Mouse (Mus musculus) forebrain, postnatal 0 days (tissue): ENCODE measurements around the gene Plce1. TPM values are rescaled to one million over a fixed set of nuclear protein-coding genes. Genes with fewer than 3 reads are reported as not detected.
A peak's percentile ranks its signal among the peaks of the same experiment; 100 is the strongest.

Source experiments
- ATAC-seq: fragments of 200-750 bp; cut with Nextera tagmentation; 2 replicates; pipeline ENCODE4 v1.8.0; 2017; ENCODE audit warnings: mild to moderate bottlenecking, moderate library complexity
- DNase-seq: peaks from one replicate; pipeline ENCODE4 v3.0.0-alpha.2; 2015
- H3K27ac ChIP-seq: fragments of 300-500 bp; sonication (generic); 2 replicates; pipeline ENCODE4 v1.5.1; 2014; ENCODE audit warnings: low read depth, mild to moderate bottlenecking, antibody characterized with exemption, low read length, moderate library complexity, mixed read lengths
- H3K27me3 ChIP-seq: fragments of 300-500 bp; sonication (generic); 2 replicates; pipeline ENCODE4 v1.6.1; 2014; ENCODE audit warnings: mild to moderate bottlenecking, low read length, mixed read lengths; ENCODE audit not compliant: insufficient read depth
- H3K36me3 ChIP-seq: fragments of 300-500 bp; sonication (generic); 2 replicates; pipeline ENCODE4 v1.6.1; 2014; ENCODE audit warnings: mild to moderate bottlenecking, moderate library complexity; ENCODE audit not compliant: insufficient read depth
- H3K4me1 ChIP-seq: fragments of 300-500 bp; sonication (generic); 2 replicates; pipeline ENCODE4 v1.6.1; 2014; ENCODE audit warnings: antibody characterized with exemption; ENCODE audit not compliant: insufficient read depth
- H3K4me2 ChIP-seq: fragments of 300-500 bp; sonication (generic); 2 replicates; pipeline ENCODE4 v1.6.1; 2014; ENCODE audit warnings: low read depth, mild to moderate bottlenecking, moderate library complexity
- H3K4me3 ChIP-seq: fragments of 300-500 bp; sonication (generic); 2 replicates; pipeline ENCODE4 v1.5.1; 2014; ENCODE audit warnings: low read depth, low read length, mixed read lengths
- H3K9ac ChIP-seq: fragments of 300-500 bp; sonication (generic); 2 replicates; pipeline ENCODE4 v1.6.1; 2014; ENCODE audit warnings: mild to moderate bottlenecking
- H3K9me3 ChIP-seq: fragments of 300-500 bp; sonication (generic); 2 replicates; pipeline ENCODE4 v1.6.1; 2016; ENCODE audit warnings: low read length
- CTCF ChIP-seq: sonication (generic); IDR thresholded peaks from 2 replicates; pipeline ENCODE4 v1.5.1; 2016; ENCODE audit warnings: antibody characterized with exemption, control low read depth, low read depth
- WGBS: fragments of 180-500 bp; shearing (Covaris S2); extraction: QIAGEN DNeasy Blood & Tissue Kit; methylation state at CpG from one replicate; pipeline ENCODE4 v1.1.7; 2014; 5-methylcytosine and 5-hydroxymethylcytosine counted together
- polyA plus RNA-seq: library from polyadenylated mRNA; unstranded; fragments of >200 nt; fragmentation: Nextera tagmentation; extraction: Ambion mirVana; gene quantifications from 2 replicates; pipeline ENCODE4 v1.2.1, GENCODE M21; 2015
- total RNA-seq: library from RNA; depleted of rRNA; stranded (reverse); fragments of >200 nt; gene quantifications from 2 replicates; pipeline ENCODE4 v1.2.3, GENCODE M21; 2014

The Plce1 gene
- total and polyA plus RNA-seq, 2 experiments from 2014 or later = 2.8 to 11.1 TPM

DNA sequence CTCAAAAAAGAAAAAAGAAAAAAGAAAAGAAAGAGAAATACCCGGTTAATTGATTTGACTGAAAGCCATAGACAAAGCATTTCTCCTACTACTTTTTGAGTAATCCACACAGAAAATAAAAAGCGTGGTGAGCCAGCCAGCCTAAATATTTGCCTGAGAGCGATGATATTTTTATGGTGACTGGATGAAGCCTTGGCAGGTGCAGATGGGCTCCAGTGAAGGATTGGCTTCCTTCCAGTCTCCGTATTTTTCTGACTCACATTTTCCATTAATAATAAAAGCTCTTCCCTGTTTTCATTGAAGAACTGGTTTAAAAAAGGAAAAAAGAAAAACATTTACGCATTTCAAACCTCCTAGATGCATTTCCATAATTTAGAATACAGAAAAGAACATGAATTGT, 243.1 kb downstream of the Plce1 start:
- DNase-seq = peak; percentile 20

GRCm38 (mm10) chr19:38728842-38729241, 247.9 kb downstream of the Plce1 start:
- no peaks in the 10 kb centered on the region for H3K27me3 ChIP-seq
- H3K9me3 ChIP-seq = no peaks in the 10 kb centered on the region
- no peak for TF ChIP-seq CTCF
- H3K4me3 ChIP-seq = no peak overlapping the region
- no peak overlapping the region for H3K4me2 ChIP-seq
- H3K9ac ChIP-seq = no peak overlapping the region
- no peaks in the 10 kb centered on the region for H3K36me3 ChIP-seq
- no peak for DNase-seq
- 57% methylated on average over 6 of the region's 6 CpGs for WGBS
- H3K27ac ChIP-seq = no peak overlapping the region
- no peaks in the 10 kb centered on the region for H3K4me1 ChIP-seq
- peak; percentile 29; the same call in 1 of the 2 replicates for ATAC-seq

More for the DNA sequence above, 243.1 kb downstream of the Plce1 start:
- H3K4me3 ChIP-seq = no peak overlapping the region
- 0 out of 2 replicates have a peak overlapping the region, but pooled peaks have one; percentile 21 for H3K27ac ChIP-seq
- ATAC-seq = no peak
- 19% methylated on average over 5 of the region's 5 CpGs for WGBS
- no peaks in the 10 kb centered on the region for H3K4me1 ChIP-seq
- H3K9ac ChIP-seq = no peak overlapping the region
- no peaks in the 10 kb centered on the region for H3K9me3 ChIP-seq
- H3K27me3 ChIP-seq = no peaks in the 10 kb centered on the region
- TF ChIP-seq CTCF = no peak
- H3K4me2 ChIP-seq = no peak overlapping the region
- H3K36me3 ChIP-seq = no peaks in the 10 kb centered on the region

DNA sequence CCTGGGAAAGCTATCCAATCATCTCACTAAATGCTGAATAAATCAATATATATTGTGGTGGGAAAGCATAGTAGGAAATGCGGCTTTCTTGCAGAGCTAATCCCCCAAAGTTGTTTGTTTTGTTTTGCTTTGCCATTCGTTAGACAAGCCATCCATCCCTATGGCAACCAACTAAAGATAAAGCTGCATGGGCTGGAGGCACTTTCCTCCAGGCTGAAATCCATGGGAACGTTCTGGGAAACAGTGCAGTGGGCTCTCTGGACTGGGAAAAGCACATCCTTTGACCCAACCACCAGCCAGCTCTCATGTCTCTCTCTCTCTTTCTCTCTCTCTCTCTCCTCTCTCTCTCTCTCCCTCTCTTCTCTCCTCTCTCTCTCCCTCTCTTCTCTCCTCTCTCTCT, 248.4 kb downstream of the Plce1 start:
- no peak for TF ChIP-seq CTCF
- H3K27ac ChIP-seq = no peak overlapping the region
- H3K4me1 ChIP-seq = no peaks in the 10 kb centered on the region
- 7% methylated on average over 3 of the region's 3 CpGs for WGBS
- H3K4me2 ChIP-seq = no peak overlapping the region
- DNase-seq (peak; percentile 36), ATAC-seq (peak; percentile 89)
- H3K36me3 ChIP-seq = no peaks in the 10 kb centered on the region
- H3K9ac ChIP-seq = no peak overlapping the region
- no peak overlapping the region for H3K4me3 ChIP-seq
- no peaks in the 10 kb centered on the region for H3K9me3 ChIP-seq
- no peaks in the 10 kb centered on the region for H3K27me3 ChIP-seq

- Histone ChIP-seq H3K27ac (no peak overlapping the region), H3K9me3 (no peaks in the 10 kb centered on the region), H3K27me3 (no peaks in the 10 kb centered on the region), H3K4me2 (no peak overlapping the region), H3K4me3 (no peak overlapping the region), H3K36me3 (no peaks in the 10 kb centered on the region), H3K9ac (no peak overlapping the region), H3K4me1 (no peaks in the 10 kb centered on the region)
- no peak for ATAC-seq
- no peak for DNase-seq
- TF ChIP-seq CTCF = no peak
- 91% methylated on average over 8 of the region's 8 CpGs for WGBS
Measured at GRCm38 (mm10) chr19:38744546-38744945, 263.6 kb downstream of the Plce1 start.

- ATAC-seq (no peak), DNase-seq (no peak)
- Histone ChIP-seq H3K36me3 (no peaks in the 10 kb centered on the region), H3K27me3 (no peaks in the 10 kb centered on the region), H3K9ac (no peak overlapping the region), H3K4me2 (no peak overlapping the region), H3K27ac (no peak overlapping the region), H3K4me1 (no peaks in the 10 kb centered on the region), H3K9me3 (no peaks in the 10 kb centered on the region), H3K4me3 (no peak overlapping the region)
- no peak for TF ChIP-seq CTCF
- 70% methylated on average over 10 of the region's 10 CpGs for WGBS
Measured at GRCm38 (mm10) chr19:38745810-38746491, 265.0 kb downstream of the Plce1 start.

- Histone ChIP-seq H3K27me3 (no peaks in the 10 kb centered on the region), H3K9me3 (no peaks in the 10 kb centered on the region), H3K4me1 (no peaks in the 10 kb centered on the region), H3K9ac (no peak overlapping the region), H3K4me2 (no peak overlapping the region), H3K27ac (no peak overlapping the region), H3K4me3 (no peak overlapping the region), H3K36me3 (no peaks in the 10 kb centered on the region)
- no peak for ATAC-seq
- TF ChIP-seq CTCF = no peak
- no peak for DNase-seq
- 57% methylated on average over 6 of the region's 6 CpGs for WGBS
Measured at GRCm38 (mm10) chr19:38746492-38747014, 265.6 kb downstream of the Plce1 start.

- Histone ChIP-seq H3K27me3 (no peaks in the 10 kb centered on the region), H3K27ac (no peak overlapping the region), H3K9ac (no peak overlapping the region), H3K4me1 (no peaks in the 10 kb centered on the region), H3K9me3 (no peaks in the 10 kb centered on the region), H3K4me3 (no peak overlapping the region), H3K4me2 (no peak overlapping the region), H3K36me3 (no peaks in the 10 kb centered on the region)
- DNase-seq = peak; percentile 10
- WGBS = 66% methylated on average over 4 of the region's 4 CpGs
- ATAC-seq = no peak
- TF ChIP-seq CTCF = peak; percentile 50
Measured at GRCm38 (mm10) chr19:38750192-38750591, 269.3 kb downstream of the Plce1 start.
